Mouse (Mus musculus) retina, postnatal 1 day (tissue): ENCODE results near the gene Vcl.

Experiments
- DNase-seq: peaks from one replicate; pipeline ENCODE4 v3.0.0-alpha.2; 2012

The Vcl gene

GRCm38 (mm10) chr14:20945296-20945695 is 16.1 kb downstream of the Vcl start:
- no peak for DNase-seq

GRCm38 (mm10) chr14:20956021-20956420 is 26.8 kb downstream of the Vcl start:
- peak; percentile 62 for DNase-seq

GRCm38 (mm10) chr14:20958971-20959370 is 29.8 kb downstream of the Vcl start:
- DNase-seq: peak; percentile 47

- DNase-seq: no peak
These were observed 33.3 kb downstream of the Vcl start for GRCm38 (mm10) chr14:20962466-20962865.

GRCm38 (mm10) chr14:20962906-20963305 is 33.7 kb downstream of the Vcl start:
- no peak for DNase-seq

GRCm38 (mm10) chr14:20963863-20964262 is 34.7 kb downstream of the Vcl start:
- no peak for DNase-seq

DNA sequence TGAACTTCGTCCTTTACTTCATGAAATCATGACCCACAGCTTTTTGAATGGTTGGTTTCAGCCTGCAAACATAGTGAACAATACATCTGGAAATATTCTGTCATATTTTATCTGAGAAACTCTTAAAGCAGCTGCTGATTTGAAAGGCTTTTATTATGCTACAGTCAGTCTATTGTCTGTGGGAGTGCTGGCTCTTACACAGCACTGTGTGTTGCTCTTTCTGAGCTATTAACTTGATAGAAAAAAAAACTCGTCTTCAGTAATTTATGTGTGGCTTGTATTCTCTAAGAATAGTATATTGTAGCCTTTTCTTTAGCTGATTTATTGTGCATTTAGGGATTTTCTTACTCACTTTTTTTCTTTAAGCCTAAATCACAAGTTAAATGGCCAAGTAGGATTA is 35.1 kb downstream of the Vcl start:
- DNase-seq: no peak

GRCm38 (mm10) chr14:20966959-20967670 is 37.9 kb downstream of the Vcl start:
- no peak for DNase-seq

GRCm38 (mm10) chr14:20969066-20969465 is 39.9 kb downstream of the Vcl start:
- DNase-seq: no peak

DNA sequence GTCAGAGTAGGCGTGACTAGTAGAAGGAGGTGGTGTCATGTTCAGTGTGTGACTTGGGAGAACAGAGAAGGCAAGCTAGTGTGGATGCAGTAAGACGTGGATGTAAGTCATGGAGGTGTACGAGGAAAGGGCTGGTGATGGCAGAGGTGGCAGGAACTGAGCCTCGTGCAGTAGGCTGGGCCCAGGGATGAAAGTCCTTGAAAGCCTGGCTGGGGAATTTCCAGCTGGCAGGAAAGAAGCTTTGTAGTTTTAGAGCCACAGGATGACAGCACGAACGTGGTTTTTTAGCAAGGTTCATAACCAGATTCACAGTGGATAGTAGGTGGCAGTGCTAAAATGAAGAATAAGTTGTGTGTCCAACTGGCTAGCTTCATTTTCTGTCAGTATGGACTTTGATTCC is 41.2 kb downstream of the Vcl start:
- DNase-seq: no peak

GRCm38 (mm10) chr14:20970927-20971326 is 41.7 kb downstream of the Vcl start:
- no peak for DNase-seq

DNA sequence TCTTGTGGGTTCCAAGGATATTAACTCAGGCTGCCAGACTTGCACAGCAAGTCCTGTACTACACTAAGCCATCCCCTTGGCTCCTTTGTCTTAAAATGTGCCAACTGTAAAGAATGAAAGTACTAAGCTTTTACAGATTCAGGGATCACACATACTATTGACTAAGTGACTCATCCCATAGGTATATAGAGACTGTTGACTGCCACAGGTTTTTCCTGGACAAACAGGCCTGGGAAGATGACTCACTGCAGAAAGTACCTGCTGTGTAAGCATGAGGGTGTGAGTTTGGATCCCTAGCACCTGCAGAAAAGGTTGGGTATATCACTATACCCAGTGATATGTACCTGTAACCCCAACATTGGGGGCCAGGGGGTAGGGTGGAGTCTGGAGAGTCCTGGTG is 44.6 kb downstream of the Vcl start:
- no peak for DNase-seq

GRCm38 (mm10) chr14:20976741-20977140 is 47.5 kb downstream of the Vcl start:
- DNase-seq: no peak

- DNase-seq: no peak
These were observed 48.5 kb downstream of the Vcl start for GRCm38 (mm10) chr14:20977726-20978125.

DNA sequence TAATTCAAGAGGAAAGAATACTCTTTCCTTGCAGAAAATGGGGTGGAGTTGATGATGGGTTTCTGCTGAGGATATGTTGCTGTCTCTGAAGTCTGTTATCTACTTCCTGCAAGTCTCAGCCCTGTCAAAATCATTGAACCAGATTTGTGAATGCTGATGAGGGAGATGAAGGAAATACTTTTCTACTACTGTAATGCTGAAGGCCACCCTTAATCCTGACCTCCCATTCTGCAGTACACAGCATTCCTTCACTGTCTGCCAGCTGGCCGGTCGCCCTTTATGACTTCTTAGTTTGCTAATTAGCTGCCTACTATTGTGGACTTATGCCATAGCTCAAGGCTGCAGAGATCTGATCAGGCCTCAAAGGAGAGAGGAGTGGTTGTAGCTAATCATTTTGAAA is 54.6 kb downstream of the Vcl start:
- DNase-seq: peak; percentile 8

DNA sequence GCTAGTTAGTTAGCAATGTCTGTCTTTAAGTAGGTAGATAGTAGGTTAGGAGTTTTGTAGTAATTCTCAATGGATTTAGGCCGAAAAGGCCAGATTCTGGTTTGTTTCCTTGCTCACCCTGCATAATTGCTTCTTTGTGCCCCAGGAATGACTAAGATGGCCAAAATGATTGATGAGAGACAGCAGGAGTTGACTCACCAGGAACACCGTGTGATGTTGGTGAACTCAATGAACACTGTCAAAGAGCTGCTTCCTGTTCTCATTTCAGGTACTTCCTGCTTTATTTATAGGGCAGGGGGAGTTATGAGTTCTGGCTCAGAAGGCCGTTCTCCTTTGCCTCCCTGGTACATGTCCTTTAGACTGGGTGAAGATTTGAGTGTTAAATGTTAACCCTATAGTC is 56.3 kb downstream of the Vcl start:
- DNase-seq: no peak

- DNase-seq: no peak
These were observed 62.3 kb downstream of the Vcl start for GRCm38 (mm10) chr14:20991492-20991891.

- DNase-seq: peak; percentile 65
These were observed 64.0 kb downstream of the Vcl start for GRCm38 (mm10) chr14:20993067-20993691.

DNA sequence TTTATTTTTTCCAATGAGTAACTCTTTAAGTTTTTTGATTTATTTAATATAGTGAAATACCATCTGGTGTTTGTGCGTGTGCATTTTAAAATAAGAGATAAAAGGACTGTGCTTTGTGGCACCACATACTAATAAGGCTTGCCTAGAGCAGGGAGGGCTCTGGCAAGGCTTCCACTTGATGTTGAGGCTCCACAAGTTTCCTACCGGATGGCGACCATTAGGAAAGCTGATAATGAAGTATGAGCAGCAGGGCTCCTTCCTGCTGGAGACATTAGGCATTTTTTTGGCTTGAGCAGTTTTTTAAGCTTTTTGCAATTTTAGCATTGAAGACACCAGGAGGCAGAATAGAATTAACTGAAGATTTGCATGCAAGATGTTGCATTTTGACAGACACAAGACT is 65.3 kb downstream of the Vcl start:
- DNase-seq: no peak

- DNase-seq: no peak
These were observed 66.3 kb downstream of the Vcl start for GRCm38 (mm10) chr14:20995497-20995896.

DNA sequence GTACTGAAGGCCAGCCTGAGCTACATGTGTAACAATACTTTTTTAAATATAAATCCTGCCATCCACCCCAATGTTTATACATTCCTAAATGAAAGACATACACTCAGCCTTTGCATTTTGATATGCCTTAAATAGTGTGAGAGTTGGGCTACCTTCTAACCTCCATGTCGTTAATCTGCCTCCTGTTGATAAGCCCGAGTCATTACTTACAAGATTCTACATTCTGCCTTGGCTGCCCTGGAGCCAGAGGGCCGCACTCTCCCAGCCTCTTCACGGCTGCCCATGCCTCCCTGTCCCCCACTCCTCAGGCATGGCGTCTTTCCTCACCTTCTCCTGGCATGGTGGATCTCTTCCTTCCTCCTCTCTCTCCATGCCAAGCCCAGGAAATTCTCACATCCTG is 67.2 kb downstream of the Vcl start:
- DNase-seq: no peak

DNA sequence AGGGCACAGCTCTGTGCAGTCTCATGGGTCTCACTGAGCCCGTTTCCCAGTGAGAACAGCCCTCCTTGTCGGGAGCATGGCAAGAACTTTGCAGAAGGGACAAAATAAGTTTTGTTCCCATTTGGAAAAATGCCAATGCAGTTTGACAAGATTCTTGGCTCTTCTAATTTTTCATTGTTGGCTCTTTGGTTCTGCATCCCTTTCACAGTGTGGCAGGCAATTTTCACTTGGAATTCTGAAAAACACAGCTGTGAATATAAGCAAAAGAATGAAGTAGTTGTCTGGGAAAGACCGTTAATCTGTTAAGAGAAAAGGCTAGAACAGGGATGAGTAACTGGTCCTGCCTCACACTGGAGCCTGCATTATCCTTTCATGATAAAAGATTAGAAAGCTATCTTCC is 68.3 kb downstream of the Vcl start:
- DNase-seq: no peak

GRCm38 (mm10) chr14:20999617-21000016 is 70.4 kb downstream of the Vcl start:
- DNase-seq: no peak

DNA sequence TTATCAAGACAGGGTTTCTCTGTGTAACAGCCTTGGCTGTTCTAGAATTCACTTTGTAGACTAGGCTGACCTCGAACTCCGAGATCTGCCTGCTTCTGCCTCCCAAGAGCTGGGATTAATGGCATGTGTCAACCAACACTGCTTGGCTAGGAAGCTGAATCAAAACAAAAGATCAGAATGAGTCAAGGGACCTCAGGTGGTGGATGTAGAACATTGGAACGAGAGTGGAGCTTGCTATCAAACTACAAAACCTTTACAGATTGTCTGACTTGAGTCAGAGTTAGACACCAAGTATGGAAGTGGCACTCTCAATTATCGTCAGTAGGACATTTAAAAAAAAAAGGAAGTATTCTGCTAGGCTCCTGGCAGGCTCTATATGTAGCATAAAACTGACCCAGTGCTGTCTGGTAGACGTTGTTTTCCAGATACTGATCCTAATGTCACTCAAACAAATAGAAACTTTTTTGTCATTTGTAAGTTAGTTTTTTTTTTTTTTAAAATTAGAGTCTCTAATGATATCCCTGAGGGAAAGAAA is 84.7 kb downstream of the Vcl start:
- no peak for DNase-seq

GRCm38 (mm10) chr14:21017871-21018270 is 88.7 kb downstream of the Vcl start:
- DNase-seq: no peak
